Mouse (Mus musculus) liver, embryonic 16.5 days (tissue): ENCODE data around the gene Rmi1. TPM values are rescaled to one million over a fixed set of nuclear protein-coding genes. Genes with fewer than 3 reads are reported as not detected.

Source experiments
- ATAC-seq: fragments of 200-750 bp; cut with Nextera tagmentation; 2 replicates; pipeline ENCODE4 v1.8.0; 2017; ENCODE audit warnings: low read depth, mild to moderate bottlenecking, moderate number of reproducible peaks, moderate library complexity
- H3K27ac ChIP-seq: fragments of 300-500 bp; sonication (generic); 2 replicates; pipeline ENCODE4 v1.5.1; 2014; ENCODE audit warnings: mild to moderate bottlenecking, low read length
- H3K27me3 ChIP-seq: fragments of 300-500 bp; sonication (generic); 2 replicates; pipeline ENCODE4 v1.6.1; 2014; ENCODE audit warnings: low read depth, low read length, mixed read lengths; ENCODE audit not compliant: control insufficient read depth, insufficient read depth
- H3K36me3 ChIP-seq: fragments of 300-500 bp; sonication (generic); 2 replicates; pipeline ENCODE4 v1.6.1; 2014; ENCODE audit warnings: mild to moderate bottlenecking; ENCODE audit not compliant: control insufficient read depth, insufficient read depth
- H3K4me1 ChIP-seq: fragments of 300-500 bp; sonication (generic); 2 replicates; pipeline ENCODE4 v1.6.1; 2014; ENCODE audit warnings: low read depth, low read length, mixed read lengths; ENCODE audit not compliant: control insufficient read depth
- H3K4me2 ChIP-seq: fragments of 300-500 bp; sonication (generic); 2 replicates; pipeline ENCODE4 v1.6.1; 2014; ENCODE audit warnings: low read depth, low read length, mixed read lengths
- H3K4me3 ChIP-seq: fragments of 300-500 bp; sonication (generic); 2 replicates; pipeline ENCODE4 v1.5.1; 2014; ENCODE audit warnings: low read depth, mild to moderate bottlenecking, low read length
- H3K9ac ChIP-seq: fragments of 300-500 bp; sonication (generic); 2 replicates; pipeline ENCODE4 v1.6.1; 2014; ENCODE audit warnings: low read depth, low read length
- H3K9me3 ChIP-seq: fragments of 300-500 bp; sonication (generic); replicated peaks from 2 replicates; pipeline ENCODE4 v1.6.1; 2016; ENCODE audit warnings: low read length; ENCODE audit not compliant: control insufficient read depth
- WGBS: fragments of 180-500 bp; shearing (Covaris S2); extraction: QIAGEN DNeasy Blood & Tissue Kit; methylation state at CpG from one replicate; pipeline ENCODE4 v1.1.7; 2014; ENCODE audit not compliant: insufficient replicate concordance; 5-methylcytosine and 5-hydroxymethylcytosine counted together
- polyA plus RNA-seq: library from polyadenylated mRNA; unstranded; fragments of >200 nt; fragmentation: Nextera tagmentation; extraction: Ambion mirVana; gene quantifications from 2 replicates; pipeline ENCODE4 v1.2.1, GENCODE M21; 2015

Rmi1 gene
- polyA plus RNA-seq, 1 experiment from 2014 or later = 13.1 TPM

DNA sequence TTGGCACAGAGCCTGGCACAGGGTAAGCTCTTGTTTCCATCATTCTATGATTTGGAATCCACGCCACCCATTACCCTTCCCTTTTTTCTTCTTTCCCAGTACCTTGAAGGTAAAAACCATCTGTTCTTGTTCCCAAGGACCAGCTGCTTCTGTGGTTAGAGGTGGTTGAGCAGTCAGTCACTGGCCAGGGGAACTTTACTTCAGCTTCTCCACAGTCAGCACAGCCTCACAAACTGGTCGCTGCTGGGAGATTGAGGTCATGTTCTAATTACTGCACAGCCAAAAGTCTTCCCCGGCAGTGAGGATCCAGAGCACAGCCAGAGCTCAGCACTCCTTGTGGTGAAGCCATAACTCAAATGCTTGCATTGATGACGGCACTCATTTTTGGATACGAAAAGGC is 13.8 kb downstream of the Rmi1 start:
- Histone ChIP-seq H3K4me1 (no peaks in the 10 kb centered on the region), H3K27me3 (no peaks in the 10 kb centered on the region), H3K9me3 (peaks cover 4% of the 10 kb centered on the region; the same call in 1 of the 2 replicates), H3K4me2 (no peak overlapping the region), H3K9ac (no peak overlapping the region), H3K36me3 (no peaks in the 10 kb centered on the region; the same call in 1 of the 2 replicates), H3K4me3 (no peak overlapping the region), H3K27ac (no peak overlapping the region)
- ATAC-seq = no peak
- WGBS = 69% methylated on average over 5 of the region's 5 CpGs

GRCm38 (mm10) chr13:58418656-58419055 is 16.6 kb downstream of the Rmi1 start:
- H3K9me3 ChIP-seq = no peaks in the 10 kb centered on the region
- no peaks in the 10 kb centered on the region for H3K27me3 ChIP-seq
- no peak overlapping the region for H3K4me2 ChIP-seq
- no peak for ATAC-seq
- H3K27ac ChIP-seq = no peak overlapping the region
- no peak overlapping the region for H3K4me3 ChIP-seq
- H3K36me3 ChIP-seq = no peaks in the 10 kb centered on the region
- H3K9ac ChIP-seq = no peak overlapping the region
- 70% methylated on average over 4 of the region's 4 CpGs for WGBS
- no peaks in the 10 kb centered on the region for H3K4me1 ChIP-seq

GRCm38 (mm10) chr13:58419266-58419665 is 17.2 kb downstream of the Rmi1 start:
- 66% methylated on average over 1 of the region's 1 CpGs for WGBS

DNA sequence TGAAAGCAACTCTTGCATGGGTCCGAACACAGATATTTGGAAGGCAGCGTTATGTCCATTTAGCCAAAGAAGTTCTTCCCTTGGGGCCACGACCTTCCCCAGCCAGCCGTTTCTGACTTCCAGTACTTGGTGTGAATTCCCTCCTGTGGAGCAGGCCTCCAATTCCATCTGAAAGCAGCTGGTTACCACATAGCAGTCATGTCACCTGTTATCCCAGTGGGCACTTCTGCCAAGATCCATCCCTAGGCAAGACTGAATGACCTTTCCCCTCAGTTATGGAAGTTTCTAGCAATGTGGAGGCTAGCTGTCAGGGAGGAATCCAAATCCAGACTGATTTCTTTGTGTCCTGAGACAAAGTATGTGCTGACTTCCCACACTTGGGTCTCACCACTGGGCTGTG is 19.0 kb downstream of the Rmi1 start:
- ATAC-seq = no peak

More at GRCm38 (mm10) chr13:58419266-58419665, 17.2 kb downstream of the Rmi1 start:
- Histone ChIP-seq H3K4me1 (no peaks in the 10 kb centered on the region), H3K4me3 (no peak overlapping the region), H3K4me2 (no peak overlapping the region), H3K27ac (no peak overlapping the region), H3K36me3 (no peaks in the 10 kb centered on the region), H3K27me3 (no peaks in the 10 kb centered on the region), H3K9me3 (no peaks in the 10 kb centered on the region), H3K9ac (no peak overlapping the region)
- ATAC-seq = no peak

GRCm38 (mm10) chr13:58422242-58422641 is 20.2 kb downstream of the Rmi1 start:
- Histone ChIP-seq H3K27ac (no peak overlapping the region), H3K27me3 (no peaks in the 10 kb centered on the region), H3K36me3 (no peaks in the 10 kb centered on the region), H3K9ac (no peak overlapping the region), H3K4me3 (no peak overlapping the region), H3K9me3 (no peaks in the 10 kb centered on the region), H3K4me1 (no peaks in the 10 kb centered on the region), H3K4me2 (no peak overlapping the region)
- ATAC-seq = no peak
- 47% methylated on average over 4 of the region's 4 CpGs for WGBS

More for the DNA sequence above, 19.0 kb downstream of the Rmi1 start:
- WGBS = 65% methylated on average over 4 of the region's 4 CpGs
- Histone ChIP-seq H3K27ac (no peak overlapping the region), H3K4me3 (no peak overlapping the region), H3K27me3 (no peaks in the 10 kb centered on the region), H3K9me3 (no peaks in the 10 kb centered on the region), H3K36me3 (no peaks in the 10 kb centered on the region), H3K4me2 (no peak overlapping the region), H3K4me1 (no peaks in the 10 kb centered on the region), H3K9ac (no peak overlapping the region)

DNA sequence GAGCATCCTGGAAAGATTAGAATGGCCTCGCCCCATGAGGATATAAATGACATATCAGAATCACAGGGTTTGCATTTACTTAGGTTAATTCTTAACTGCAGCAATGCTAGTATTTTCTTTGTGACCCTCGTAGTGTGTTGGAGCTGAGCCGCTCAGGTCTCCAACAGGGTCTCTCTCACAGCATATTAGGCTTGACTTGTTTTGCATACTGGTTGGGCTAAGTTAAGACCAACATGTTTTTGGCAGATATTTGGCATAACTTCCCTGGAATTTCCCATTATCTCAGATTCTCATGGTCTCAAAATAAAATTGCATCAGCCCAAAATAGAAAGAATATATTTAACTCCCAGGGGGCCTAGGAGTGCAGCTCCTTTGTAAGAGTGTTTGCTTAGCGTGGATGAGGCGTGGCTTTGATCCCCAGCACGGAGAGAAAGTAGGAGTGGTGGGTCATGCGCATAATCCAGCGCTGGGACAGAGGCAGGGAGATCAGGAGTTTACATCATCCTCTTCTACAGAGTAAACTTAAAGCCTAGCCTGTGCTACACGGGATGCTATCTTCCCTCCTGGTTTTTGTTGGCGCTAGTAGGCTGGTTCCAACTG is 21.1 kb downstream of the Rmi1 start:
- Histone ChIP-seq H3K9ac (no peak overlapping the region), H3K27me3 (no peaks in the 10 kb centered on the region), H3K36me3 (no peaks in the 10 kb centered on the region), H3K9me3 (no peaks in the 10 kb centered on the region), H3K4me3 (no peak overlapping the region), H3K4me2 (no peak overlapping the region), H3K27ac (no peak overlapping the region), H3K4me1 (no peaks in the 10 kb centered on the region)
- 48% methylated on average over 10 of the region's 10 CpGs for WGBS
- no peak for ATAC-seq

DNA sequence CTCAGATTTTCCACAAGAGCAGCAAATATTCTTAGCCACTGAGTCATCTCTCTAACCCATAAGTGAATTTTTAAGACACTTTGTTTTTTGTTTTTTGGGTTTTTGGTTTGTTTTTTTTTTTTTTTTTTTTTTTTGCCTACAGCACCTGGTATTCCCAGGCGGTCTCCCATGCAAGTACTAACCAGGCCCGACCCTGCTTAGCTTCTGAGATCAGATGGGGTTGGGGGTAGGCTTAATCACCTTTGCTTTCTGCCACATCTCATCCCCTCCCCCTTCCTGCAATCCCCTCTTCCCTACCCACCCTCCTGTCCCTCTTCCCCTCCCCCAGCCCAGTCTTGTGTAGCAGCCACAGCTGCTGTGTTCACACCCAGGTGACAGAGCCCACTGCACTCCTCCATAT is 37.7 kb downstream of the Rmi1 start:
- H3K36me3 ChIP-seq = no peaks in the 10 kb centered on the region
- H3K9me3 ChIP-seq = no peaks in the 10 kb centered on the region
- no peaks in the 10 kb centered on the region; the same call in 1 of the 2 replicates for H3K27me3 ChIP-seq
- no peak overlapping the region for H3K27ac ChIP-seq
- no peak for ATAC-seq
- H3K4me1 ChIP-seq = no peaks in the 10 kb centered on the region
- no peak overlapping the region for H3K4me3 ChIP-seq
- no peak overlapping the region for H3K4me2 ChIP-seq
- no peak overlapping the region for H3K9ac ChIP-seq
- WGBS = 37% methylated on average over 2 of the region's 2 CpGs

GRCm38 (mm10) chr13:58443326-58443725 is 41.3 kb downstream of the Rmi1 start:
- Histone ChIP-seq H3K4me3 (no peak overlapping the region), H3K9ac (no peak overlapping the region)

GRCm38 (mm10) chr13:58443787-58444186 is 41.7 kb downstream of the Rmi1 start:
- WGBS = 20% methylated on average over 7 of the region's 7 CpGs
- Histone ChIP-seq H3K4me1 (no peaks in the 10 kb centered on the region), H3K4me2 (no peak overlapping the region), H3K9me3 (no peaks in the 10 kb centered on the region), H3K36me3 (no peaks in the 10 kb centered on the region), H3K27ac (no peak overlapping the region), H3K4me3 (no peak overlapping the region), H3K9ac (no peak overlapping the region), H3K27me3 (peaks cover under 1% of the 10 kb centered on the region; the same call in 1 of the 2 replicates)
- no peak for ATAC-seq

More at GRCm38 (mm10) chr13:58443326-58443725, 41.3 kb downstream of the Rmi1 start:
- Histone ChIP-seq H3K4me1 (no peaks in the 10 kb centered on the region), H3K27ac (no peak overlapping the region), H3K9me3 (no peaks in the 10 kb centered on the region), H3K27me3 (no peaks in the 10 kb centered on the region; the same call in 1 of the 2 replicates), H3K4me2 (no peak overlapping the region), H3K36me3 (no peaks in the 10 kb centered on the region)
- WGBS = 55% methylated on average over 4 of the region's 4 CpGs
- ATAC-seq = no peak
